Comparison of ENCODE assay signal across 15 mouse cellular contexts in the genomic region with DNA sequence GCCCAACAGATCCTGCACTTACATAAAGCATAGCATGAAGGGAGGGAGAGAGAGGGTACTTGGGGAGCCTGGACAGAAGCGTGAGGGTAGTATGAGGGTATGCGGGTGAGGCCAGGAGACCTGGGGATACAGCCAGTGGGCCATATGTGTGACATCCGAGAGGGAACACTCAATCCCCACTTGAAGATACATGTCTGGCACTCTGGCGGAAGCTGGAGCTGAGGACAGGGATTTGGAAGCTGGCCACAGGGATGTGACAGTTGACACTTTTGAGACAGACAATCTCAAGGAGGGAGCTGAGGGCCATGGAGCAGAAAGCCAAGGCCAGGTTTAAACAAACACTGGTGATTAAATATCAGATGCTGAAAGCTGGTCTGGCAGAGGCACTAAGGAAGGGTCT.
"Had no signal": no experiment of that assay in that cellular context is flagged by ENCODE, and none has a peak within 500 bp of the region (broad histone marks: within the 10 kb centered on the region; RNA-seq: fewer than 3 reads in every experiment).

No protein-coding gene starts in this region.

- H3K9me3 ChIP-seq: limb, embryonic 15.5 days; liver, embryonic 12.5 days; midbrain, embryonic 12.5 days; neural tube, embryonic 13.5 days; stomach, embryonic 15.5 days had no signal

- H3K27ac ChIP-seq: kidney, postnatal 0 days; limb, embryonic 15.5 days; liver, embryonic 12.5 days; midbrain, embryonic 12.5 days; neural tube, embryonic 13.5 days; stomach, embryonic 15.5 days had no signal

- H3K4me1 ChIP-seq: liver, embryonic 12.5 days; midbrain, embryonic 12.5 days; stomach, embryonic 15.5 days had no signal

- H3K36me3 ChIP-seq: limb, embryonic 15.5 days; liver, embryonic 12.5 days; midbrain, embryonic 12.5 days; neural tube, embryonic 13.5 days; stomach, embryonic 15.5 days had no signal

- ATAC-seq: liver, embryonic 12.5 days; lung, postnatal 0 days; midbrain, embryonic 16.5 days had no signal

- H3K27me3 ChIP-seq: liver, embryonic 12.5 days; midbrain, embryonic 12.5 days; stomach, embryonic 15.5 days had no signal

- H3K4me2 ChIP-seq: limb, embryonic 15.5 days; liver, embryonic 12.5 days; midbrain, embryonic 12.5 days; neural tube, embryonic 13.5 days; stomach, embryonic 15.5 days had no signal

- H3K4me3 ChIP-seq: limb, embryonic 15.5 days; liver, embryonic 12.5 days; midbrain, embryonic 12.5 days; neural tube, embryonic 13.5 days; stomach, embryonic 15.5 days had no signal

- DNase-seq: kidney, postnatal 36 days; layer of hippocampus, adult 9-11 months; layer of hippocampus, postnatal 36 days; retina, postnatal 1 day; right cerebral cortex, postnatal 4 days; thymus, adult 2 months; thymus, postnatal 25 days had no signal

- H3K9ac ChIP-seq: limb, embryonic 15.5 days; liver, embryonic 12.5 days; midbrain, embryonic 12.5 days; neural tube, embryonic 13.5 days; stomach, embryonic 15.5 days had no signal
